Mouse (Mus musculus) midbrain, embryonic 11.5 days (tissue): Measurements from ENCODE around the gene Ano4. TPM values are rescaled to one million over a fixed set of nuclear protein-coding genes. Genes with fewer than 3 reads are reported as not detected.

Experiments used
- ATAC-seq: fragments of 200-750 bp; cut with Nextera tagmentation; 2 replicates; pipeline ENCODE4 v1.8.0; 2017; ENCODE audit warnings: moderate TSS enrichment, moderate library complexity; ENCODE audit not compliant: low FRiP score
- DNase-seq: peaks from one replicate; pipeline ENCODE4 v3.0.0; 2015; ENCODE audit warnings: low spot score; ENCODE audit errors: missing footprints
- H3K27ac ChIP-seq: fragments of 300-500 bp; sonication (generic); 2 replicates; pipeline ENCODE4 v1.5.1; 2014; ENCODE audit warnings: low read depth, low read length
- H3K27me3 ChIP-seq: fragments of 300-500 bp; sonication (generic); 2 replicates; pipeline ENCODE4 v1.6.1; 2014; ENCODE audit warnings: mild to moderate bottlenecking, low read length, moderate library complexity, mixed read lengths; ENCODE audit not compliant: control insufficient read depth, insufficient read depth
- H3K36me3 ChIP-seq: fragments of 300-500 bp; sonication (generic); 2 replicates; pipeline ENCODE4 v1.6.1; 2014; ENCODE audit warnings: mild to moderate bottlenecking, low read length, moderate library complexity, mixed read lengths; ENCODE audit not compliant: control insufficient read depth, insufficient read depth
- H3K4me1 ChIP-seq: fragments of 300-500 bp; sonication (generic); 2 replicates; pipeline ENCODE4 v1.6.1; 2014; ENCODE audit warnings: low read length; ENCODE audit not compliant: control insufficient read depth, insufficient read depth
- H3K4me2 ChIP-seq: fragments of 300-500 bp; sonication (generic); 2 replicates; pipeline ENCODE4 v1.6.1; 2014; ENCODE audit warnings: mild to moderate bottlenecking, moderate library complexity
- H3K4me3 ChIP-seq: fragments of 300-500 bp; sonication (generic); 2 replicates; pipeline ENCODE4 v1.5.1; 2014; ENCODE audit warnings: low read depth, low read length
- H3K9ac ChIP-seq: fragments of 300-500 bp; sonication (generic); 2 replicates; pipeline ENCODE4 v1.6.1; 2014; ENCODE audit warnings: low read length
- H3K9me3 ChIP-seq: fragments of 300-500 bp; sonication (generic); 2 replicates; pipeline ENCODE4 v1.6.1; 2016; ENCODE audit warnings: low read length; ENCODE audit not compliant: control insufficient read depth
- WGBS: fragments of 180-500 bp; shearing (Covaris S2); extraction: QIAGEN DNeasy Blood & Tissue Kit; methylation state at CpG from one replicate; pipeline ENCODE4 v1.1.7; 2014; 5-methylcytosine and 5-hydroxymethylcytosine counted together
- polyA plus RNA-seq: library from polyadenylated mRNA; unstranded; fragments of >200 nt; fragmentation: Nextera tagmentation; extraction: Ambion mirVana; gene quantifications from 2 replicates; pipeline ENCODE4 v1.2.1, GENCODE M21; 2014

The Ano4 gene
- polyA plus RNA-seq, 1 experiment from 2014 or later, result 2.1 TPM

DNA sequence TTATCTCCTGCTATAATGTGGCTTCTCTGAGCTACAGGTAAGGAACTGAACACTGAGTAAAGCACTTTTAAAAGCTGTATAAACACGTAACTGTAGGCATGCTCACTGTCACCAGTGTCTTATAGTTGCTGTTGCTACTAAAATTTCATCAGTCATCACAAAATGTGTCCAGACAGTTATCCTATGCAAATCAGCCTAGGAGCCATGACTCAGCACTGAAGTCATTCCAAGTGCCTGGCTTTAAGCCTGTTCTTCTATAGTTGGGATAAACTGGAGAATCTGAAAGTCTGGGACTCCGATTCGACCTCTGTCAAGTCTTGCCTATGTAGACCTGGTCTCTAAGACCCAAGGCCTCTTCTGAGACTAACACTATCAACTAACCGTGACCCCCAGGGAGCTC is 81.2 kb downstream of the Ano4 start:
- ATAC-seq (no peak), DNase-seq (no peak)
- WGBS, result 80% methylated on average over 4 of the region's 4 CpGs
- H3K4me1 ChIP-seq, result no peaks in the 10 kb centered on the region
- H3K27me3 ChIP-seq, result no peaks in the 10 kb centered on the region
- H3K4me3 ChIP-seq, result no peak overlapping the region
- H3K9ac ChIP-seq, result no peak overlapping the region
- no peak overlapping the region for H3K27ac ChIP-seq
- no peaks in the 10 kb centered on the region for H3K9me3 ChIP-seq
- H3K36me3 ChIP-seq, result no peaks in the 10 kb centered on the region
- H3K4me2 ChIP-seq, result no peak overlapping the region

DNA sequence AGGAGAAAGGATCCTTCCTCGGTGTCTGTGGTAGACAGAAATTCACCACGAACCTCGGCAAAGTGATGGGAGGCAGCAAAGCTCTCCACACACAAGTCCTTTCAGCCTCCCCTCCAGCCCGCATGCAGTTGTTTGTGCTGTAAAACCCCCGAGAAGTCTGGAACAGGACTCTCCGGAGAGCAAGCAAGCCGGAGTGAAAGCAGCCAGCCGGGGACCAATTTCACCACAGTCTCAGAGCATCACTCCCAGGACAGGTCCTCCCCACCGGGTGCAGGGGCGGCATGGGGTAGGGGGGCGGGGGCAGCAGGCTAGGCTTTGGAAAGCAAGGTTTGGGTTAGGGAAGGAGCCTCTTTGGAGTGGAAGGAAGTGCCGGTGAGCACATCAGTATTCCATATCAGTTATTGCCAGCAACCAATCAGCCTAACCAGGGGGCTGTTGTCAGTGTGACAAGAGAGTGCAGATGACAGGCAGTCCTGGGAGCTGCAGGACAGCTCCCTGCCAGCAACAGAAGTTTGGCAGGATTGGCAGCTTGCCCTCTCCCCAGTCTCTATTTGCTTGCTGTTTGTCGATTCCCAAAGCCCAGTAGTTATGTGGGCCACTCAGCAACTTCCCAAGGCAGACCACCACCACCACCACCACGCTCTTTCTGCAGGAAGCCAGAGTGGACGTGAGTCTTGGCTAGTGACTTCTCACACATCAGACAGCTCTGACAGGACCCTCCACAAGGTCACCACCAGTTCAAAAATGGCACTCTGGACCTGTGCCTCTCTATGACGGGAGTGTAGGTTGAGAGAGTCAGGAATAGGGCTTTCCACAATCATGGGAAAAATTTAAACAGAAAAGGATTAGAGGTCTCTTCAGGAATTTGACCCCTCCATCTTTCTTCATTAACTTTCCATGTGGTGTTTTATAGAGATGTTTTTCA is 86.8 kb downstream of the Ano4 start:
- Histone ChIP-seq H3K4me3 (peak overlapping the region; percentile 41), H3K4me1 (peaks cover 2% of the 10 kb centered on the region; the same call in 1 of the 2 replicates), H3K4me2 (peak overlapping the region; percentile 54), H3K36me3 (no peaks in the 10 kb centered on the region), H3K27me3 (no peaks in the 10 kb centered on the region), H3K9me3 (no peaks in the 10 kb centered on the region), H3K27ac (no peak overlapping the region), H3K9ac (peak overlapping the region; percentile 70)
- DNase-seq (peak; percentile 95), ATAC-seq (peak; percentile 75)
- WGBS, result 6% methylated on average over 15 of the region's 16 CpGs

DNA sequence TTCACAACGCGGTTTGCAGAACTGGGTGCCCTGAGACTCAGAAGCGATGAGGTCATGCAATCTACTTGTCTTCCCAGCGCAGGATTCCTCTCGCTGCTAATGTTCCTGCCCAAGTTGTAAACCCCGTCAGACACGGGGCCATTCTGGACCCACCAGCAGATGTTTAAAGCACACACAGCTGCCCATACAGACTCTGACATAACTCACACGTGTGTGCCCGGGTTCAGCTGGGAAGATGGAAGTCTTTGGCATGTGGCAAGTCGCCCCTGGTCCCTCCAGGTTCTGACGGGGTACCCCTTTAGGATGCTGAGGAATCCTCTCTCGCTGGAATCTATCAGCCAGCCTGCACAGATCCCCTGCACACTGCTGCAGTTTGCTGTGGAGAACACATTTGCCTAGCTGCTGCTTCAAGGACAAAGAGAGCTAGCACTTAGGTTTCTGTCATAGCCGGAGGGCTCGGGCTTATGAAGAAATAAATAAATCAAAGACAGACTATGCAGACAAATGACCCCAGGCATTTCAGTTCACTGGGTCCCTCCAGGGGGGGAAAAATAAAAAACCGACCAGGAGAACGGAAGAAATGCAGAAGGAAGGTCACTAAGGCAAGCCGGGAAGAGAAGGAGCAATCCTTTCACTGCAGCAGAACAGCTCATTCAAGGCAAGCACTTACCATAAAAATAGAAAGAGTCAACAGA is 87.7 kb downstream of the Ano4 start:
- peaks cover 2% of the 10 kb centered on the region; the same call in 1 of the 2 replicates for H3K4me1 ChIP-seq
- H3K27ac ChIP-seq, result no peak overlapping the region
- no peaks in the 10 kb centered on the region for H3K27me3 ChIP-seq
- H3K4me2 ChIP-seq, result peak overlapping the region; percentile 54
- H3K36me3 ChIP-seq, result no peaks in the 10 kb centered on the region
- WGBS, result 3% methylated on average over 17 of the region's 17 CpGs
- DNase-seq (peak; percentile 96), ATAC-seq (peak; percentile 65)
- no peaks in the 10 kb centered on the region for H3K9me3 ChIP-seq
- H3K9ac ChIP-seq, result peak overlapping the region; percentile 70
- peak overlapping the region; percentile 41 for H3K4me3 ChIP-seq

DNA sequence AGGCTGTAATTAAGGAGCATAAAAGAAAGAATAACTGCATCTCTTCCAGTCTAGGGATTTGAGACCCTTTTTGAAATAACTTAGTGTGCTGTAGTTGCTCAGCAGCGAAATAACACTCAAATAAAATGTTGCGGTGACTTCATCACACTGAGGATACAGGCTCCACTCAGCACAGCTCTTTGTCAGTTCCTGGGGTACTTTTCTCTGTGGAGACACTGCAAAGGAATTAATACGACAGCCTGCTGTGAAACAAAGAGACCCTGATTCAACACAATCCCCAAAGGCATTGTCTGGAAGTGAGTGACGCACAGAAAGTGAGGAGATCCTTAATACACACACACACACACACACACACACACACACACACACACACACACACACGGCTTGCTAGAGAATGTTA is 89.8 kb downstream of the Ano4 start:
- Histone ChIP-seq H3K36me3 (no peaks in the 10 kb centered on the region), H3K9me3 (no peaks in the 10 kb centered on the region), H3K27me3 (no peaks in the 10 kb centered on the region), H3K4me3 (no peak overlapping the region), H3K4me2 (no peak overlapping the region), H3K27ac (no peak overlapping the region), H3K4me1 (peaks cover 2% of the 10 kb centered on the region; the same call in 1 of the 2 replicates), H3K9ac (no peak overlapping the region)
- no peak for DNase-seq
- ATAC-seq, result peak; percentile 41; the same call in 1 of the 2 replicates
- WGBS, result 30% methylated on average over 5 of the region's 5 CpGs

DNA sequence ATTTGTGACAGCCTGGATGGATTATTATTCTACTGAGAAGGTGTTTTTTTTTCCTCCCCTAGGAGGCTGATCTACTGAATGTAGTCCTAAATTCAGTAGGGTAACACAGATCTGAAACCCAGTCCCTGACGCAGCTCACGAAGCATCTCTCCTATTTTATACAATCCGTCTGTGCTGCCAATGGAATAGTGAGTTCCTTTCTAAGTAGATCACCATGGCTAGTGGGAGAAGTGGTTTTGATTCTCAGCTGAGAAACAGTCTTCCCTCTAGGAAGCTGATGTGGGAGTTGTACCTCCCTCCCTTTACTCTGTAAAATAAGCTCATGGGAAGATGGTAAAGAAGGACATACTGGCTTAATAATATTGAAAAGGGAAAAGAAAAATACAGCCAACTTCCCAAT is 90.8 kb downstream of the Ano4 start:
- Histone ChIP-seq H3K9ac (no peak overlapping the region), H3K4me3 (no peak overlapping the region), H3K27ac (no peak overlapping the region), H3K9me3 (no peaks in the 10 kb centered on the region), H3K4me2 (no peak overlapping the region), H3K4me1 (peaks cover 2% of the 10 kb centered on the region; the same call in 1 of the 2 replicates), H3K36me3 (no peaks in the 10 kb centered on the region), H3K27me3 (no peaks in the 10 kb centered on the region)
- DNase-seq (no peak), ATAC-seq (no peak)
- 74% methylated on average over 3 of the region's 3 CpGs for WGBS

DNA sequence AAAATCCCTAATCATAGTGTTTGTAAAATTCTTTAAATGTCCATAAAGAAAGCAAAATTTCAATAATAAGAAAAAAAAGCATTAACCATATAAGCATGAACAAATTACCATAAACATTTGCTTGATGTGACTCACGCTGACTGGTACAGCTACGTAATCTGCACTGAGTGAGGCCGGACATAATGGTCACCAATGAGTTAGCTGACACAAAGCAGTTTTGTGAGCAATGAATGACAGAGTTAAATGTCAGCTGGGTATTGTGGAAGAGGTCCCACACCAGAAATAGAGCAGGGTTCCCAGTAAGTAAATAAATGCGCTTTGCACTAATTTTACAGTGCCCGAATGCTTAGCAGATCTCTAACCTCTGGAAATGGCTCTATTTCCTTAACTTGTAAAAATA is 91.9 kb downstream of the Ano4 start:
- no peak for DNase-seq
- H3K4me1 ChIP-seq, result no peaks in the 10 kb centered on the region; the same call in 1 of the 2 replicates
- H3K4me2 ChIP-seq, result no peak overlapping the region
- H3K4me3 ChIP-seq, result no peak overlapping the region
- no peaks in the 10 kb centered on the region for H3K9me3 ChIP-seq
- no peak for ATAC-seq
- H3K36me3 ChIP-seq, result no peaks in the 10 kb centered on the region
- no peak overlapping the region for H3K9ac ChIP-seq
- no peak overlapping the region for H3K27ac ChIP-seq
- 80% methylated on average over 5 of the region's 5 CpGs for WGBS
- no peaks in the 10 kb centered on the region for H3K27me3 ChIP-seq

DNA sequence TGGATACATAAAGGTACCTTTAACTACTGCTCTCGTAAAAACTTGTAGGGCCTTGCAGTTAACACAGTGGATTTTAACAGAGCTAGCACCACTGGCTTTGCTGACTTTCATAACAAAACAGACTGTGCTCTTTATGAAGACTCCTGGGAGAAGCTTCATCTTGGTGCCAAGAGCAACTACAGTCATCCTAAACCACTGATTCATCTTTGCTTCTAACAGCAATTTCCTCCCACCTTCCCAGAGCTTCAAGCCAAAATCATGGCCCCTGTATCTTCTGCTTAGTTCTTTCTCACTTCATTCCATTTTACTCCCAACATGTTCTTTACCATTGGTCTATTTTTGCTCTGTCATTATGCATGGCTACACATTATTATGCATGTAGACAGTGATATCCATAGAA is 100.8 kb downstream of the Ano4 start:
- Histone ChIP-seq H3K4me3 (no peak overlapping the region), H3K36me3 (no peaks in the 10 kb centered on the region), H3K9ac (no peak overlapping the region), H3K9me3 (no peaks in the 10 kb centered on the region), H3K4me2 (no peak overlapping the region), H3K27ac (no peak overlapping the region), H3K27me3 (no peaks in the 10 kb centered on the region), H3K4me1 (no peaks in the 10 kb centered on the region)
- WGBS, result 91% methylated on average over 1 of the region's 1 CpGs
- ATAC-seq (no peak), DNase-seq (no peak)

DNA sequence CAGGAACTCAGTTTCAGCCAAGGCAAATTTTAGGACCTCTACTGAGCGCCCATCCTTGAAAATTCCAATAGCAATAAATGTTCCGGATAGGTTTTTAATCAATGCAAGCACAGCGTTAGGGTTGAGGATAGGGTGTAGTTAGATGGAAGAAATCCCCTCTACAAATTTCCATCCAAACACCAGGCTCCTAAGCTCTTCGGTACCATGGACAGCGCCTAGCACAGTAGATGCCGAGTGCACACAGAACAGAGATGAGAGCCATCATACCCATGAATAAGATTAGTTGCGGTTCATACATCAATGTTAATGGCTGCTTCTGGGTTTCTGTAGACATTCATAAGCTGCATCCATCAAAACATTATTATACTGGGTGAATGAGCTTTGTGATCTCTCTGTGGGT is 120.0 kb downstream of the Ano4 start:
- H3K4me1 ChIP-seq, result no peaks in the 10 kb centered on the region
- DNase-seq, result no peak
- no peak overlapping the region for H3K4me3 ChIP-seq
- no peaks in the 10 kb centered on the region for H3K36me3 ChIP-seq
- no peaks in the 10 kb centered on the region for H3K9me3 ChIP-seq
- no peak overlapping the region for H3K27ac ChIP-seq
- no peaks in the 10 kb centered on the region for H3K27me3 ChIP-seq
- no peak for ATAC-seq
- H3K9ac ChIP-seq, result no peak overlapping the region
- no peak overlapping the region for H3K4me2 ChIP-seq
- WGBS, result 47% methylated on average over 7 of the region's 7 CpGs
